Mouse (Mus musculus) limb, embryonic 13.5 days (tissue): Measurements from ENCODE around the gene Il9r. TPM values are rescaled to one million over a fixed set of nuclear protein-coding genes. Genes with fewer than 3 reads are reported as not detected.
A peak's percentile ranks its signal among the peaks of the same experiment; 100 is the strongest.

Experiments used
- ATAC-seq: fragments of 200-750 bp; cut with Nextera tagmentation; 2 replicates; pipeline ENCODE4 v1.8.0; 2017; ENCODE audit warnings: low read depth, moderate number of reproducible peaks, moderate TSS enrichment; ENCODE audit not compliant: low FRiP score
- H3K27ac ChIP-seq: fragments of 300-500 bp; sonication (generic); 2 replicates; pipeline ENCODE4 v1.5.1; 2015; ENCODE audit warnings: inconsistent platforms, mild to moderate bottlenecking, moderate library complexity
- H3K27me3 ChIP-seq: fragments of 300-500 bp; sonication (generic); 2 replicates; pipeline ENCODE4 v1.6.1; 2015; ENCODE audit warnings: mild to moderate bottlenecking, inconsistent platforms
- H3K36me3 ChIP-seq: fragments of 300-500 bp; sonication (generic); 2 replicates; pipeline ENCODE4 v1.6.1; 2015; ENCODE audit warnings: inconsistent platforms, mild to moderate bottlenecking, moderate library complexity
- H3K4me1 ChIP-seq: fragments of 300-500 bp; sonication (generic); 2 replicates; pipeline ENCODE4 v1.6.1; 2015; ENCODE audit warnings: inconsistent platforms
- H3K4me2 ChIP-seq: fragments of 300-500 bp; sonication (generic); replicated peaks from 2 replicates; pipeline ENCODE4 v1.6.1; 2015; ENCODE audit warnings: inconsistent platforms, mild to moderate bottlenecking, moderate library complexity
- H3K4me3 ChIP-seq: fragments of 300-500 bp; sonication (generic); 2 replicates; pipeline ENCODE4 v1.5.1; 2015; ENCODE audit warnings: moderate library complexity, mild to moderate bottlenecking, inconsistent platforms
- H3K9ac ChIP-seq: fragments of 300-500 bp; sonication (generic); 2 replicates; pipeline ENCODE4 v1.6.1; 2015; ENCODE audit warnings: mild to moderate bottlenecking, inconsistent platforms
- H3K9me3 ChIP-seq: fragments of 300-500 bp; sonication (generic); 2 replicates; pipeline ENCODE4 v1.6.1; 2016; ENCODE audit warnings: inconsistent platforms
- WGBS: fragments of 180-500 bp; shearing (Covaris S2); methylation state at CpG from one replicate; pipeline ENCODE4 v1.1.7; 2015; 5-methylcytosine and 5-hydroxymethylcytosine counted together
- polyA plus RNA-seq: library from polyadenylated mRNA; unstranded; fragments of >200 nt; fragmentation: Nextera tagmentation; extraction: Ambion mirVana; gene quantifications from 2 replicates; pipeline ENCODE4 v1.2.1, GENCODE M21; 2015

Gene Il9r
- polyA plus RNA-seq, 1 experiment from 2014 or later: 0.50 TPM

- H3K4me1 ChIP-seq: peaks cover 3% of the 10 kb centered on the region
- H3K27ac ChIP-seq: no peak overlapping the region
- H3K9ac ChIP-seq: no peak overlapping the region
- H3K36me3 ChIP-seq: no peaks in the 10 kb centered on the region
- peaks cover 2% of the 10 kb centered on the region; the same call in 1 of the 2 replicates for H3K27me3 ChIP-seq
- no peak overlapping the region for H3K4me2 ChIP-seq
- WGBS: 67% methylated on average over 4 of the region's 4 CpGs
- H3K9me3 ChIP-seq: no peaks in the 10 kb centered on the region
- H3K4me3 ChIP-seq: no peak overlapping the region
- no peak for ATAC-seq
Observed at GRCm38 (mm10) chr11:32166683-32167082, 33.4 kb downstream of the Il9r start.

DNA sequence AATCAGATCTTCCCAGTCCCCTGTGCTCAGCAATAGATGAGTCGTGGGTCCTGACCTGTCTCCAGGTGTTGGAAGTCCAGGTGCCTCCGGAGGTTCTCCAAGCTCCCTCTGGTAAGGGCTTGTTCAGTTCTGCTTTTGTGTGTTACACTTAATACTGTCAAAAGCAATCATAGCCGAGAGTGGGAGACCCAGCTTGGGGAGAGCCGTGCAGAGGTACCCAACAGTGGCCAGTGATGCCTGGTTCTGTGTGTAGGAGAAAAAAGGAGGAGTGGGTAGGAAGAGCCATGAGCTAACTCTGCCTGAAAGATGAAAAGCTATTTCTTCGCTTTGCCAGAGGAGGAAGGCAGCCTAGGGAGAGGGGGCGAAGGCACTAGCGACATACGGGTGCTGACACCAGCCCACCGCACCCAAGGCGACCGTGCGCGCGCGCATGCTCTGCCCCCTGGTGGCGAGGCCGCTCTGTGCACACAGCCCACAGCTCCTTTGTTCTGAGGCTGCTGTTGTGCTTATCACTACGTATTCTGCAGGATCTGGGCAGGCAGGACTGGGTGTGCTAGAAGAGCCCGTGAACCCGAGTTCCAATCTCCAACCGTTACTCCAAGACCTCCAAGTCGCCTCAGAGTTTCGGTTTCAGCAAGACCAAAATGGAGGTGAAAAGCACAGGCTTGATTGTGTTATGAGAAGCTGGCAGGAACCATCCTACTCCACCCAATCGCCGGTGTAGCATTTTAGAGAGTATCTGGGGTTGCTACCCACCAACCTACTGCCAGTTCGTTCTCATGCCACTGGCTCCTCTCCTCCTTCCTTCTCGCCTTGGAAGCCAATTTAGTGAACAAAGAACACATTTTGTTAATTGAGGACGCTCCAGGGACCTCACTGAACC, 37.9 kb downstream of the Il9r start:
- Histone ChIP-seq H3K4me3 (peak overlapping the region; percentile 34), H3K4me1 (peaks cover 11% of the 10 kb centered on the region), H3K9ac (peak overlapping the region; percentile 54), H3K27me3 (peaks cover 19% of the 10 kb centered on the region; the same call in 1 of the 2 replicates), H3K4me2 (peak overlapping the region; percentile 64), H3K9me3 (no peaks in the 10 kb centered on the region), H3K36me3 (no peaks in the 10 kb centered on the region), H3K27ac (no peak overlapping the region)
- 12% methylated on average over 28 of the region's 28 CpGs for WGBS
- peak; percentile 94 for ATAC-seq

DNA sequence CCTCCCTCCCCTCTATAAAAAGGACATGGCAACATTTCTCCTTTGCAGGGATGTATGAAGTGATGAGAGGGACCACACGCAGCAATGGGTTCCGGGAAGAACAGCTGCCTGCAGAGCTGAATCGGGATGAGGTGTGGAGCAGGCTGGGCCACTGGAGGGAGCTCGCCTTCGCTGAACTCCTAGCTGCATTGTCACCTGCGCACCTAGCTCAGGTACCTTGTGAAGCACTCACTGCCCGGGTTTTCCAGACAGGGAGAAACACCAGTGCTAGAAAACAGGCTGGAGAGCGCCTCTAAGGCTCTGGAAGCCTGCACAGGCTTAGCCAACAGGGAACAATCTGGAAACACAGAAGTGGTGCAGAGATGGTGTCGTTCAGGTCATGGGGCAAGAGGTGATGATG, 38.6 kb downstream of the Il9r start:
- Histone ChIP-seq H3K27ac (no peak overlapping the region), H3K4me1 (peaks cover 11% of the 10 kb centered on the region), H3K4me3 (peak overlapping the region; percentile 34), H3K36me3 (no peaks in the 10 kb centered on the region), H3K4me2 (peak overlapping the region; percentile 64), H3K9me3 (no peaks in the 10 kb centered on the region), H3K9ac (peak overlapping the region; percentile 54), H3K27me3 (peaks cover 19% of the 10 kb centered on the region; the same call in 1 of the 2 replicates)
- WGBS: 9% methylated on average over 9 of the region's 9 CpGs
- peak; percentile 26; the same call in 1 of the 2 replicates for ATAC-seq

DNA sequence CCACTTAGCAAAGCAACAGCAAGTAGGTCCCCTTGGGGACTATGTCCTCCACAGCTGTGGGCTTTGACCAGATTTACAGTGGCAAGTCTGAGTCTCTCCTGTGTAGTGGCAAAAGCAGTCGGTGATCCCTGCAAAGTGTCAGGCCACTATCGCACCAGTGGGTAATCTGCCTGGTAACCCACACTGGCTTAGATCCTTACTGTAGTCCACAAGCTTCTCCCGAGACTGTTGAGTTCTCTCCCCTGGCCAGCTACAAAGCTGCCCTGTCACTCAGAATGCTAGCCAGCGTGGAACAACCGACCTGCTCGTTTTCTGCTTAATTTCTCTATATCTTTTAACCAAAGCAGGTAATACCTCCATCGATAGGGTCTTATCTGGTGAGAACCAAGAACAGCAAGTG, 39.7 kb downstream of the Il9r start:
- Histone ChIP-seq H3K27me3 (peaks cover 19% of the 10 kb centered on the region; the same call in 1 of the 2 replicates), H3K36me3 (no peaks in the 10 kb centered on the region), H3K4me1 (peaks cover 11% of the 10 kb centered on the region), H3K9me3 (no peaks in the 10 kb centered on the region), H3K27ac (no peak overlapping the region), H3K4me2 (no peak overlapping the region), H3K9ac (no peak overlapping the region), H3K4me3 (no peak overlapping the region)
- ATAC-seq: no peak
- 78% methylated on average over 7 of the region's 7 CpGs for WGBS

- Histone ChIP-seq H3K4me2 (no peak overlapping the region), H3K4me1 (peaks cover 11% of the 10 kb centered on the region), H3K9me3 (no peaks in the 10 kb centered on the region), H3K4me3 (no peak overlapping the region), H3K27me3 (peaks cover 19% of the 10 kb centered on the region; the same call in 1 of the 2 replicates), H3K36me3 (no peaks in the 10 kb centered on the region), H3K27ac (no peak overlapping the region), H3K9ac (no peak overlapping the region)
- ATAC-seq: no peak
- WGBS: 85% methylated on average over 3 of the region's 3 CpGs
Observed at GRCm38 (mm10) chr11:32159176-32159575, 40.9 kb downstream of the Il9r start.

GRCm38 (mm10) chr11:32157791-32158594, 42.1 kb downstream of the Il9r start:
- WGBS: 57% methylated on average over 18 of the region's 18 CpGs
- ATAC-seq: no peak
- no peak overlapping the region for H3K4me2 ChIP-seq

DNA sequence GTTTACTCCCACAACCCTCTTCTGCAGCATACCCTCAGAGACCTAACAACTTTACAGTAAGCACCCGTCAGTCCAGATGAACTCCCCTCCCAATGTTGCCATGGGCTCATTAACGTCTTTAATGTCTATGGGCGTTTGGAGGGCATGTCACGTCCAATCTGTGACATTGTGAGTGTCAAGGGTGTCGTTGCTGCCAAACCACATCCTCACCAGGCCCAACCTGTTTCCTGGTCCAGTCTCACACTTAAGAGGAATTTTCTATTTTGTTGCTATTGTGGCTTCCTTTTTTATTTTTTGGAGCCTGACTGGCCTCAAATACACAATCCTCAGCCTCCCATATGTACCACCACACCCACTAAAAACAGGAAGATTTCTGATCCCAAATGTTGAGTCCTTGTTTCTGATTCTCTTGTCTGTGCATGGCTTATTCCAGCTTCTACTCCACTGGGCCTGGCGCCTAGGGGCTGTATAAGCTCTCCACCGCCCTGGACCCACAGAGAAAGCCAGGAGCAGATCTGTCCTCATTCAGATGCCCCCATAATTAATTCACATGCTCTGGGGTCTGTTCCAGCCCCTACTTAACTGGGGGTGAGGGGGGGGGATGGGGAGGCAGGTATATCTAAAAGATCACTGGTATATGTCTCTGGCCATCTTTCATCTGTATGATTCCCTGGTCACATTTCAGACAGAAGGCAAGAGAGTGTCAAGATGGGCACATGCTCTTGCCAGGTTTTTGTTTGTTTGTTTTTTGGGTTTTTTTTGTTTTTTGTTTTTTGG, 43.0 kb downstream of the Il9r start:
- peaks cover 11% of the 10 kb centered on the region for H3K4me1 ChIP-seq
- H3K27me3 ChIP-seq: peaks cover 19% of the 10 kb centered on the region; the same call in 1 of the 2 replicates
- H3K9ac ChIP-seq: no peak overlapping the region
- no peak overlapping the region for H3K27ac ChIP-seq
- no peaks in the 10 kb centered on the region for H3K9me3 ChIP-seq
- 78% methylated on average over 7 of the region's 7 CpGs for WGBS
- no peak for ATAC-seq
- H3K36me3 ChIP-seq: no peaks in the 10 kb centered on the region
- no peak overlapping the region for H3K4me3 ChIP-seq
- no peak overlapping the region for H3K4me2 ChIP-seq

More at GRCm38 (mm10) chr11:32157791-32158594, 42.1 kb downstream of the Il9r start:
- Histone ChIP-seq H3K4me1 (peaks cover 11% of the 10 kb centered on the region), H3K9me3 (no peaks in the 10 kb centered on the region), H3K4me3 (no peak overlapping the region), H3K27me3 (peaks cover 19% of the 10 kb centered on the region; the same call in 1 of the 2 replicates), H3K36me3 (no peaks in the 10 kb centered on the region), H3K9ac (no peak overlapping the region), H3K27ac (no peak overlapping the region)

- H3K27me3 ChIP-seq: no peaks in the 10 kb centered on the region
- no peak overlapping the region for H3K4me2 ChIP-seq
- WGBS: 90% methylated on average over 7 of the region's 7 CpGs
- no peak overlapping the region for H3K27ac ChIP-seq
- ATAC-seq: no peak
- no peak overlapping the region for H3K9ac ChIP-seq
- no peak overlapping the region for H3K4me3 ChIP-seq
- H3K4me1 ChIP-seq: peaks cover 4% of the 10 kb centered on the region; the same call in 1 of the 2 replicates
- H3K9me3 ChIP-seq: no peaks in the 10 kb centered on the region
- H3K36me3 ChIP-seq: no peaks in the 10 kb centered on the region
Observed at GRCm38 (mm10) chr11:32153216-32153615, 46.9 kb downstream of the Il9r start.

GRCm38 (mm10) chr11:32152814-32153213, 47.3 kb downstream of the Il9r start:
- no peak overlapping the region for H3K4me3 ChIP-seq
- no peaks in the 10 kb centered on the region for H3K9me3 ChIP-seq
- H3K4me2 ChIP-seq: no peak overlapping the region
- H3K9ac ChIP-seq: no peak overlapping the region
- H3K27me3 ChIP-seq: no peaks in the 10 kb centered on the region
- H3K4me1 ChIP-seq: peaks cover 2% of the 10 kb centered on the region; the same call in 1 of the 2 replicates
- H3K27ac ChIP-seq: no peak overlapping the region
- no peak for ATAC-seq
- H3K36me3 ChIP-seq: no peaks in the 10 kb centered on the region

GRCm38 (mm10) chr11:32151243-32151642, 48.8 kb downstream of the Il9r start:
- Histone ChIP-seq H3K27me3 (no peaks in the 10 kb centered on the region), H3K27ac (no peak overlapping the region), H3K9ac (no peak overlapping the region), H3K36me3 (no peaks in the 10 kb centered on the region), H3K4me3 (no peak overlapping the region), H3K4me2 (no peak overlapping the region), H3K4me1 (no peaks in the 10 kb centered on the region), H3K9me3 (no peaks in the 10 kb centered on the region)
- WGBS: 90% methylated on average over 5 of the region's 5 CpGs
- no peak for ATAC-seq

- H3K27me3 ChIP-seq: no peaks in the 10 kb centered on the region
- H3K27ac ChIP-seq: no peak overlapping the region
- H3K36me3 ChIP-seq: no peaks in the 10 kb centered on the region
- H3K9ac ChIP-seq: no peak overlapping the region
- no peak overlapping the region for H3K4me2 ChIP-seq
- 79% methylated on average over 11 of the region's 11 CpGs for WGBS
- H3K9me3 ChIP-seq: no peaks in the 10 kb centered on the region
- ATAC-seq: no peak
- H3K4me3 ChIP-seq: no peak overlapping the region
- no peaks in the 10 kb centered on the region for H3K4me1 ChIP-seq
Observed at GRCm38 (mm10) chr11:32149605-32150004, 50.5 kb downstream of the Il9r start.
